Mouse (Mus musculus): Measurements from ENCODE around the gene Tmem200a. TPM values are rescaled to one million over a fixed set of nuclear protein-coding genes. Genes with fewer than 3 reads are reported as not detected.
A peak's percentile ranks its signal among the peaks of the same experiment; 100 is the strongest.

Gene Tmem200a
- total and polyA plus RNA-seq, 2 experiments from 2014 or later, result 21.6 to 42.6 TPM

- H3K4me1 ChIP-seq (ENCODE audit: insufficient read depth, low read length), result no peaks in the 10 kb centered on the region
- no peaks in the 10 kb centered on the region for H3K9me3 ChIP-seq (ENCODE audit: low read length)
- H3K36me3 ChIP-seq (ENCODE audit: insufficient read depth, low read length), result no peaks in the 10 kb centered on the region
- H3K27me3 ChIP-seq (ENCODE audit: insufficient read depth, low read length), result no peaks in the 10 kb centered on the region
- no peak for TF ChIP-seq CTCF (IDR thresholded peaks at IDR 0.05)
- no peak overlapping the region for H3K9ac ChIP-seq (replicated peaks; ENCODE audit: low read length, poor library complexity, severe bottlenecking)
- no peak overlapping the region for H3K4me2 ChIP-seq (ENCODE audit: low read depth, low read length, poor library complexity, severe bottlenecking)
- DNase-seq (ENCODE audit: low spot score) (no peak), ATAC-seq (ENCODE audit: low FRiP score) (no peak)
- H3K27ac ChIP-seq (ENCODE audit: low read depth, low read length), result no peak overlapping the region
- WGBS, result 50% methylated on average over 6 of the region's 6 CpGs
- H3K4me3 ChIP-seq (ENCODE audit: low read depth, low read length), result no peak overlapping the region
These were observed 191.6 kb downstream of the Tmem200a start for GRCm38 (mm10) chr10:25887225-25887624.

GRCm38 (mm10) chr10:25884512-25884911, 194.3 kb downstream of the Tmem200a start:
- WGBS, result 89% methylated on average over 2 of the region's 2 CpGs
- no peaks in the 10 kb centered on the region for H3K27me3 ChIP-seq (ENCODE audit: insufficient read depth, low read length)
- DNase-seq (ENCODE audit: low spot score), result no peak

GRCm38 (mm10) chr10:25877731-25878130, 201.1 kb downstream of the Tmem200a start:
- Histone ChIP-seq H3K9me3 (ENCODE audit: low read length) (no peaks in the 10 kb centered on the region), H3K4me1 (ENCODE audit: insufficient read depth, low read length) (no peaks in the 10 kb centered on the region), H3K4me2 (ENCODE audit: low read depth, low read length, poor library complexity, severe bottlenecking) (no peak overlapping the region), H3K9ac (replicated peaks; ENCODE audit: low read length, poor library complexity, severe bottlenecking) (no peak overlapping the region), H3K4me3 (ENCODE audit: low read depth, low read length) (no peak overlapping the region), H3K36me3 (ENCODE audit: insufficient read depth, low read length) (no peaks in the 10 kb centered on the region), H3K27ac (ENCODE audit: low read depth, low read length) (no peak overlapping the region), H3K27me3 (ENCODE audit: insufficient read depth, low read length) (no peaks in the 10 kb centered on the region)
- ATAC-seq (ENCODE audit: low FRiP score), result no peak
- WGBS, result 30% methylated on average over 2 of the region's 2 CpGs
- no peak for DNase-seq (ENCODE audit: low spot score)
- no peak for TF ChIP-seq CTCF (IDR thresholded peaks at IDR 0.05)

More at GRCm38 (mm10) chr10:25884512-25884911, 194.3 kb downstream of the Tmem200a start:
- H3K4me1 ChIP-seq (ENCODE audit: insufficient read depth, low read length), result no peaks in the 10 kb centered on the region
- H3K4me3 ChIP-seq (ENCODE audit: low read depth, low read length), result no peak overlapping the region
- ATAC-seq (ENCODE audit: low FRiP score), result no peak
- no peak overlapping the region for H3K27ac ChIP-seq (ENCODE audit: low read depth, low read length)
- no peak for TF ChIP-seq CTCF (IDR thresholded peaks at IDR 0.05)
- H3K4me2 ChIP-seq (ENCODE audit: low read depth, low read length, poor library complexity, severe bottlenecking), result no peak overlapping the region
- no peaks in the 10 kb centered on the region for H3K9me3 ChIP-seq (ENCODE audit: low read length)
- H3K36me3 ChIP-seq (ENCODE audit: insufficient read depth, low read length), result no peaks in the 10 kb centered on the region
- H3K9ac ChIP-seq (replicated peaks; ENCODE audit: low read length, poor library complexity, severe bottlenecking), result no peak overlapping the region

- no peak overlapping the region for H3K27ac ChIP-seq (ENCODE audit: low read depth, low read length)
- no peaks in the 10 kb centered on the region for H3K27me3 ChIP-seq (ENCODE audit: insufficient read depth, low read length)
- no peaks in the 10 kb centered on the region for H3K36me3 ChIP-seq (ENCODE audit: insufficient read depth, low read length)
- no peaks in the 10 kb centered on the region for H3K9me3 ChIP-seq (ENCODE audit: low read length)
- no peak overlapping the region for H3K4me2 ChIP-seq (ENCODE audit: low read depth, low read length, poor library complexity, severe bottlenecking)
- H3K4me3 ChIP-seq (ENCODE audit: low read depth, low read length), result no peak overlapping the region
- ATAC-seq (ENCODE audit: low FRiP score) (no peak), DNase-seq (ENCODE audit: low spot score) (peak; percentile 19)
- WGBS, result 17% methylated on average over 3 of the region's 3 CpGs
- no peaks in the 10 kb centered on the region for H3K4me1 ChIP-seq (ENCODE audit: insufficient read depth, low read length)
- no peak for TF ChIP-seq CTCF (IDR thresholded peaks at IDR 0.05)
- H3K9ac ChIP-seq (replicated peaks; ENCODE audit: low read length, poor library complexity, severe bottlenecking), result no peak overlapping the region
These were observed 202.0 kb downstream of the Tmem200a start for GRCm38 (mm10) chr10:25876809-25877208.

- ATAC-seq (ENCODE audit: low FRiP score) (no peak), DNase-seq (ENCODE audit: low spot score) (peak; percentile 19)
- Histone ChIP-seq H3K4me3 (ENCODE audit: low read depth, low read length) (no peak overlapping the region), H3K27me3 (ENCODE audit: insufficient read depth, low read length) (no peaks in the 10 kb centered on the region), H3K9ac (replicated peaks; ENCODE audit: low read length, poor library complexity, severe bottlenecking) (no peak overlapping the region), H3K27ac (ENCODE audit: low read depth, low read length) (no peak overlapping the region), H3K36me3 (ENCODE audit: insufficient read depth, low read length) (no peaks in the 10 kb centered on the region), H3K9me3 (ENCODE audit: low read length) (no peaks in the 10 kb centered on the region), H3K4me1 (ENCODE audit: insufficient read depth, low read length) (no peaks in the 10 kb centered on the region), H3K4me2 (ENCODE audit: low read depth, low read length, poor library complexity, severe bottlenecking) (no peak overlapping the region)
- 23% methylated on average over 6 of the region's 6 CpGs for WGBS
- TF ChIP-seq CTCF (IDR thresholded peaks at IDR 0.05), result no peak
These were observed 210.1 kb downstream of the Tmem200a start for GRCm38 (mm10) chr10:25868739-25869138.

Other genes starting within 250 kb of the Tmem200a start
- gene Gm9767, start 797 bp downstream of the Tmem200a start, total RNA-seq (2014; rRNA removed), result 0.82 and 1.7 TPM in 2 replicates
- gene Gm9767, start 797 bp downstream of the Tmem200a start, polyA plus RNA-seq (2015; fragmentation: Nextera tagmentation; extraction: Ambion mirVana), result 1.3 and 2.5 TPM in 2 replicates
- 0.66 and 1.4 TPM in 2 replicates for gene Samd3, start 150.7 kb upstream of the Tmem200a start, total RNA-seq (2014; rRNA removed)
- gene Samd3, start 150.7 kb upstream of the Tmem200a start, polyA plus RNA-seq (2015; fragmentation: Nextera tagmentation; extraction: Ambion mirVana), result 0.23 and 1.1 TPM in 2 replicates